Mouse (Mus musculus) adrenal gland, adult 18-20 months (tissue): ENCODE data around the gene Gpr68. TPM values are rescaled to one million over a fixed set of nuclear protein-coding genes. Genes with fewer than 3 reads are reported as not detected.

ENCODE experiments used
- DNase-seq, 2 experiments: peaks; one replicate each; pipeline ENCODE4 v3.0.0; 2021 to 2022; ENCODE audit warnings: low spot score in 2 of 2
- total RNA-seq, 2 experiments: library from RNA; stranded (reverse); gene quantifications; 1 replicate in 1 of 2; 2 replicates in 1 of 2; pipeline ENCODE4 v1.2.3; 2021

Gpr68 gene
- total RNA-seq, 2 experiments from 2014 or later = 1.1 to 1.9 TPM

DNA sequence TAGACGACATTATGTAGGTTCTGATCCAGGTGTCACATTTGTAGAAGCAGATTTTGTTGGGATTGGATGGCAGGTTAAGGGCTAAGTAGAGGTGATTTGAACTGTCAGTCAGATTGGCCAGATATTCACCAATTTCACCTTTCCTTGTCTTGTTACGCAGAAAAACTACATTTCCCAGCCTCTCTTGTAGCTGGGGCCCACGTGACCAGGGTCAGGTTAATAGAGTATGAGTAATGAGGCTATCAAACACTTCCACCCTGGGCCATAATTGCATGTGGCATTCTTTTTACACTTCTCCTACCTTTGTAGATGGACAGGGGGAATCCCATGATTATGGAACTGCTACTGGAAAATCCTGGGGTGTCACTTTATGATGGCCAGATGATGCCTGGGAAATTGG lies 34.4 kb downstream of the Gpr68 start:
- no peak for DNase-seq

DNA sequence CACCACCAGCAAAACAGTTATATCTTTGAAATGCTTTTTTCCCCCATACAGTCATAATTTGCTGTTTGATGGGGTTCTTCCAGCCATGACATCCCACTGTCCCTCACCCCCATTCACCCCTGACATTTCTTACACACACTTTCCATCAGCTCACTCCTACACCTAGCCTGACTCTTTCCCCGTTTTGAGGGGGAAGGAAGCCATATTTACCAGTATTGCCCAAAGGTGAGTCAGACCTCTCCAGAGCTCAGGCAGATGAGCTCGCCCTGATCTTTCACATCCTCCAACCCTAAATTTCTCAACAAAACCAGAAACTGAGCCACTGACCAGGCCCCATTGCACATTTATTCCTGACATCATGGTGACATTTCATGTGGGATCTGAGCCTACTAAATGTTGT lies 36.2 kb downstream of the Gpr68 start:
- no peak for DNase-seq

DNA sequence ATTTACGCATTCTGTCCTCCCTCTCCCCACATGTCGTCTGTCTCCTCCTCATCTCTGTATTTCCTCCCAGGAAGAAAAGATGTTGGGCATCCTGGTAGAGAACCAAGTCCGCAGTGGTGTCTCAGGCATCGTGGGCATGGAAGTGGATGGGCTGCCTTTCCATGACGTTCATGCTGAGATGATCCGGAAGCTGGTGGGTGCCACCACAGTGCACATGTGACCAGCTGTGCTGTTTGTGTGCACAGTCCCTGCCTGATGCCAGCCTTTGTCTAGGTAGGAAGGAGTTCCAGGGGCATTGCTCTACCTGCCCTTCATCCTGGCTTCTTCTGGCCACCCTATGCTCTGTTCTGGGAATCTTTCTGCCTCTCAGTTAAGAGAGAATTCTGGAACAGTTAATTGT lies 36.8 kb downstream of the Gpr68 start:
- no peak for DNase-seq

DNA sequence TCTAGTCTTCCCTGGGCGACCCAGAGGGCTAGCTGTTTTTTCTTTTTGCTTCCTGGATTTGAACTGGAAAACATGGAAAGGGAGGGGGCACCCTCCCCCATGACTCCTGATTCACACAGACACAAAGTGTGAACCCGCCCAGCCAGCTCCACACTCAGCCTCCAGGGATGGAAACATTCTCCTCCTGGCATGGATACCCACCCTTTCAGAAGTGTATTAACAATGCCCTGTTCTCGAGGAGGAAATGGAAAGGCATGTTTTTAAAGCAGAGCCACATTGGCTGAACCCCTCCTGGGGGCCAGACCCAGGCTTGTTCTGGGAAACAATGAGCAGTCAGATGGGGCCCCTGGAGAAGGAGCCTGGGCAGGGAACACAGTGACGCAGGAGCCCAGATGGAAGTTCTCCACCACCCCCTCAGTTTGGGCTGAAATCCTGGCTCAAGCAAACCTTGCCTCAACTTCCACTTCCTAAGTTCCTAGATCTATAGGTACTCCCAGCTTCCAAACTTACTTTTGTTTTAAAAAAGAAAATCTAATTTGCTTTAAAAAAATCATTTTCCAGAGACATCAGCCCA lies 39.9 kb downstream of the Gpr68 start:
- DNase-seq = no peak

DNA sequence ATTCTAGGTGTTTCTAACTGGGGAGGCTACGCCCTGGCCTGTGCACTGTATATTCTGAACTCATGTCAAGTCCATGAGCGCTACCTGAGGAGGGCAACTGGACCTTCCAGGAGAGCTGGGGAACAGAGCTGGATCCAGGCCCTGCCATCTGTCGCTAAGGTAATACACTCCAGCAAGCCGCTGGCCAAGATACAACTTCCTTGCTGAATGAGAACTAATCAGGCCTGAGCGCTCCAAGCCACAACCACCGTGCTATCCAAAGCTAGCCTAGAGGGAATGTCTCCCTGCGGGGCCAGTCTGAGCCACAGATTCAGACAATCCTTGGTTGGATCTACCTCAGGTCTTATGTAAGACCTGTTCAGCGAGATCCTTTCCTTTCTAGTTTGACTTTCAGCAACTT lies 40.9 kb downstream of the Gpr68 start:
- DNase-seq = no peak

DNA sequence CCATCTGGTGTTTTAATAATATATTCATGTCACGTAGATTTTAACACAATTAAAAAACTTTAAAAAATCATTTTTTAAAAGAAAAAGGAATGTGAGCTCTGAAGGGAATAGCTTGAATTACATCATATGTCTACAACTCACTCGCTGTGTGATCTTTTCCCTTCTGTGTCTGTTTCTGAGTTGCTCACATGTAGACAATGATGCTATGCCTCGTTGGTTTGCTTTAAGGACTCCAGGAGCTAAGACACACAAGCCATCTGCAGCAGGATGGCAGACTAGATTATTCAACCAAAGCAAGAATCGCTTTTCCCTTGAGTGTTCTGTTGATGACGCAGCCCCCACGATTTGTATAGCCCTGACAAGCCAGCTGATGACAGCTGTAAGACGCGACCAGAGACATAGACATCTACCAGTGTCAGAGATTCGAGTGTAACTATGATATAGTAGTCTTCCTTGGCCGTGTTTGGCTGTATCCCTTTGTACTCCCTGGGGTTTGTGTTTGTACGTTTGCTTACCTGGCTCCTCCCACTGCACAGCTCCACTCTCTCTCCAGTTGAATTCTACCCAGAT lies 42.4 kb downstream of the Gpr68 start:
- DNase-seq = no peak

DNA sequence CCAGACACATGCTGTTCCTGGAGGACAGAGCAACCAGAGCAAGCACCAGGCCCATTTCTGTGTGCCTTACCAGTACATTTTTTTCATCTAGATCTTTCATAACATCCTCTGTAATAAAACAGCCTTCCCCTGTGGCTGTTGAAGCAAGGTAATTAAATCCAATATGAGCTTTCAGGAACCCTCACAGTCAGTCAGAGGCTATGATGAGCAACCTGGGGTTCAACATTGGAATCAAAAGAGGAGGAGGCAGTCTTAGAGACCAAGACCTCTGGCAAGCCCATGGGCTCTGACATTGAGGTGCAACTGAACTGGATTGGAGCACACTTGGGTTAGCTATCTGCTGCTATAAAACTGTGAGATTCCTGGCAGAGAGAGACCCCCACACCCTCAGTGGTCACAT lies 42.9 kb downstream of the Gpr68 start:
- no peak for DNase-seq

DNA sequence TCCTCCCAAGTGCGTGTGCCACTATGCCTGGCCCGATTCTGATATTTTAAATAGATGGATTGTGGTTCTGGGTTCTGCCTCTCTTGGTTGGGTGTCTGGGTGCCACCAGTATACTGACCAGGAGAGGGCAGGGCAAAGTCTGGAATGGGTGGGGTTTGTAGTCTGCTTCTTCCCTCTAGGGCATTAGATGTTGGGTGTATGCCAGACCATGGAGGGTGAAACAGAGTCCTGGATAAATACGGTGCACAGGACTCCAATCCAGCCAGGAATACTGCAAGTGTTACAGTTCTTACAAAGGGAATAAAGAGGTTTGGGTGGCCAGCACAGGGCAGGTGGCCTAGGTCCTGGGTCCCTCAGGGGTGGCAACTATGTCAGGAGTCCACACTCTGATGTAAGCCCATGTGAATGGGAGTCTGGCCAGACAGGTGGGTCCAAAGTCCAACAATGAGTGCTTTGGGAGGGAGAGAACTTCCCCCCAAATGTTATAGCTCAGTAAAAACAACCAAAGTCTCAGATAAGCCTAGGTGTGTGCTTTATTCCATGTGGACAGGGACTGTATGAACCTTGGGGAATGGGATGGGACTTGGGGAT lies 45.0 kb downstream of the Gpr68 start:
- no peak for DNase-seq

DNA sequence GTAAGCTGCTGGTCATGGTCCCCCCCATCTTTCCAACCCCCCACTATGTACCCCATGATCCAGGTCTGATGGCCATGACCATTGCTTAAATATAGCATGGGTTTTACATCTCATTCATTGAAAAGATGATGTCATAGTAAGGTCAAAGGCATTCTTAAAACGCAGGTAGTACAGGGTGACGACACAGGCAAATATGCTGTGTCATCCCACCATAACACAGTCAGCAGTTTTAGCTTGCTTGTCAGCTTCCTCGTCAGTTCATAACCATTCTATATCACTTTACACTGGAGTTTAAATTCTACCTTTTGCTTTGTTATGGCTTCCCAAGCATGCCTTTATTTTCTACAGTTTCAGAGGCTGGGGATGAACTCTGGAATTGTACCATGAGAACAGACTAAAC lies 45.7 kb downstream of the Gpr68 start:
- no peak for DNase-seq

DNA sequence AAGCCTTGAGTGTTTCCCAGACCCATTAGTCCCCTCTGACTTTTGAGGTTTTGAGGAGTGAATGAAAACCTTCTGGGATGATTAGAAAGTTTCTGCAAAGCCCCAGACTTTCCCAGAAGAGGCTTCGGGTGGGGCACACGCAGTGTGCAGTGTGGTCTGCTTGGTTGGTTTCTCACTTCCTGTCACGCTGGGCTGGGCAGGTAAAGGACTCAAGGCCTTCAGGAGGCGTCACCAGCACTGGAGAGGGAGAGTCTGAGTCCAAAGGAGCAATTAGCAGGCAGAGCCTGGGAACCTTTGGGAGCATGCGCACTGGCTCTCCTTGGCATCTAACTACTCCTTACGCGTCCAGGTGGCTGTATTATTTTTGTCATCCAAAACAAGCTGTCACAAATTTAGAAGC lies 50.2 kb downstream of the Gpr68 start:
- no peak for DNase-seq

DNA sequence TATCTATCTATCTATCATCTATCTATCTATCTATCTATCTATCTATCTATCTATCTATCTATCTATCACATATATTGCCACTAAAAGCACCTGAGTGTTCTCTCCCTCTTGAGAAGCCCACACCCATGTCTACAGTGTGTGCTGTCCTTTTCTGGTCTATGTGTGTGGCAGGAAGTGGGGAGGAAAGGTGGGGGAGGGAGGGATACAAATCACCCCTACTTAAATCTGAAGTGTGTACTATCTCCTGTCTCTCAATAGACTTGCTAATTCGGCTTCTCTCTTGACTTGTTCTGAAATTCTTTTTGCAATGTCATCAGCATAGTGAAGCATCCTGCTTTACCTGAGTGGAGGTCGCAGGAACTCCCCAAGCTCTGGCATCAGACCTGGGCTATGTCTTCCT lies 51.7 kb downstream of the Gpr68 start:
- DNase-seq = no peak

DNA sequence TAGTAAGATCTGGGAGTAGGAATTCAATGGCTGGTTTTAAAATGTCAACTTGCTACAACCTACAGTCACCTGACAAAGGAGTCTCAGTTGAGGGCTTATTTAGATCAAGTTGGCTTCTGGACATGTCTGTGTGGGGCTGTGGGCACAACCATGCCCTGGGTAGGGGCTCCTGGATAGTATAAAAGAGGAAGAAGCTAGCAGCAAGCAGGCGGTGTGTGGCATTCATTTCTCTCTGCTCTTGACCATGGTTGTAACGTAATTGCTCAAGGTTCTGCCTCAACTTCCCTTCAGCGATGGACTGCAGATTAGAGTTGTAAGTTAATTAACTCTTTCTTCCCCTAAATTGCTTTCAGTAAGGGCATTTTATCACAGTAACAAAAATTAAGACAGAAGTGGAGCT lies 55.6 kb downstream of the Gpr68 start:
- DNase-seq = no peak

DNA sequence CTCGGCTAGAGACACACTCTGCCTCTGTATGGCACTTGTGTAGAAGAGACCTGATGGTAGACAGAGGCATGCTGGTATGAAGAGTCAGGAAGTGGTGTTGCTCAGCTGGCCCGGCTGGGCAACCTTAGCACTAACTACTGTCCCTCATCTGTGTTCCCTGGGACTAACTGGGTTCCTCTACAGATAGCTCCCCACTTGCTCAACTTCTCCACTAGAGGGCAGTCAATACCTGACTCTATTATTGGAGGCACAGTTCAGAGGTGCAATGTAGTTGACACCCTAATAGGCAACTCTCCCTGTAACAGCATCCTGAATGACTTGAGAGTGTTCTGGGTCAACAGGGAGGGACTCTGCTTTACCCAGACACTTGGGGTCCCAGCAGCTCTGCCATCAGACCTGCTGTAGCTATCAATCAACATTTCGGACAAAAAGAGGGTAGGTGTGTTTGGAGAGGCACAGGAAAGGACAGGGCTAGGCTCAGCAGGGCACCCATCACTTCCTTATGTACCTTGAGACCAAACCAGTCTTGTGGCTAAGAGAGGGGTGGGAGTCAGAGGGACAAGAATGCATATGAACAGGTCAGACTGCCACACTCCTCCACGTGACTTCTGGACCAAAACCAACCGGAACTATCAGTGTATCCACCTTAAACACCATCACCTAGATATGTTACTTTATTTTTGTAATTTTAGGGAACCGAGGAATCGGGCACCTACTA lies 58.4 kb downstream of the Gpr68 start:
- DNase-seq = peak in 1 of 2 experiments; percentile 24

DNA sequence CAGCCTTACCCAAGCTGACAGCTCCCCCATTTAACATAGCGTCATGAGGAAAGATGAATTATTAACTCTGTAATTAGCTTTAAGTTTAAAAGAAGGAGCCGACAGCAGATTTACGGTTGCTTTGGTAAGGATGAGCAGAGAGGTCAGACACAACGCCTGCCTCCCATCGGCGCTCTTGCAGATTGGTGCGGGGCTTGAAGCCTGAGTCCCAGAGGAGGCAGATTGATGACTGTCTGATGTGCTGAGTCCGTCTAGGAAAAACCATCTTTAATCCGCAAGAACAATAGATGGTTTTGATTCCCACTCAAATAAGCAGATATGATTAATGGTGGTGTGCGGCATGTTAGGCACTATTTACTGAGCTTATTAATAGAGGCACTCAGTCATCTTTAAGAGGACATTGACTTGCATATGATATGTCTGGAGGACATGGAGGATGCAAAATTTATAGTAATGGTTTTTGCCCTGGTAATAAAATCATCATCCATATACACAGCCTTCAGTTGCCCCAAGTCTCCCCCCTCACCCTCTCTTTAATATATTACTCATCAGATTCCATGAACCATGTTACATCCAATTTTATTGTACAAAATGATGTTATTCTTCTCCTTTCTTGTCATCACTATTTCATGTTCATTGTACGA lies 60.4 kb downstream of the Gpr68 start:
- DNase-seq = no peak

DNA sequence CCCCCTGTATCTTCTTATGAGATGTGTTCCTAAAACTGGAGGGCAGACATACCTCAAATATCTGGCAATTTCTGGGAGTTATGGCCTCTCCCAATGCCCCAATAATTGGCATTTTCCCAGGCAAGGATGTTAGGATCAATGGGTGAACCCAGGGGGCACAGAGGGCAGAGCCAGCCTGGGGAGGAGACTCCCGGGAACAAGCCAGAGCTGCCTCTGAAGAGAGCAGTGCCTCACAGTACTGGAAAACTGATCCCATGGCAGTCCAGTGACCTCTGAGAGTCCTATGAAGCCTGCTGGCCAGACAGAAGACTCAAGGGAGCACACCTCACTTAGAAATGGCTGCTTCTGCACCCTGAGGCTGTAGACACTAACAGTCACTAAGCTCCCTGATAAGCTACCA lies 61.4 kb downstream of the Gpr68 start:
- DNase-seq = no peak

DNA sequence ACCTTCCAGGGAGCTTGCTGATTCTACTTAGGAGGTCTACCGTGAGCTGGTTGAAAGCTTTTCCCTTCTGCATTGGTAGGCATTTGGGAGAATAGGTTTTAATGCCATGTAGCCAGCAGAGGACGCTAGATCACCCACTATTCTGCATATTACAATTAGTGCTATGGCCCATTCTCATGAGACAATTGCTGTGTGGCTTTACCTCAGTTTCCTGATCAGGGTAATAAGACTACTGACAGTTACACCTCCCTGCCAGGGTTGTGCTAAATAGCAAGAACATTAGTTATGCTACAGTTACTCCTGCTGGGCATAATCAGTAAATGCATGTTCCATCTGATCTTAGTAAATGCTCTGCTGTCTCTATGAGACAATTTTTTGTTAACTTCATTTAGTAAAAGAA lies 62.2 kb downstream of the Gpr68 start:
- no peak for DNase-seq

DNA sequence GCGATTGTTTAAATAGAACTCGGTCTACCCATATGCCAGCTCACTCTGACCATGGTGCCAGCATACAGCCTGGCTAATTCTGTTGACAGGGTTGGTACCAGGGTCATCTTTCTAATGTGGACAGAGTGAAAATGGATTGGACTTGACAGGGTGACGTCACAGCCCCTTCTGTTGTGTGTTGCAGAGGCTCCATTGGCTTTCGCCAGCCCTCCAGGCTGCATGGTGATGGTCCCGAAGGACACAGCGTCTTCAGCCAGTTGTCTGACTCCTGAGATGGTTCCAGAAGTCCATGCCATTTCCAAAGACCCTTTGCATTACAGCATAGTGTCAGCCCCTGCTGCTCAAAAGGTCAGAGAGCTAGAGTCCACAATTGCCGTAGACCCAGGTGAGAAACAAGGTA lies 63.5 kb downstream of the Gpr68 start:
- no peak for DNase-seq

DNA sequence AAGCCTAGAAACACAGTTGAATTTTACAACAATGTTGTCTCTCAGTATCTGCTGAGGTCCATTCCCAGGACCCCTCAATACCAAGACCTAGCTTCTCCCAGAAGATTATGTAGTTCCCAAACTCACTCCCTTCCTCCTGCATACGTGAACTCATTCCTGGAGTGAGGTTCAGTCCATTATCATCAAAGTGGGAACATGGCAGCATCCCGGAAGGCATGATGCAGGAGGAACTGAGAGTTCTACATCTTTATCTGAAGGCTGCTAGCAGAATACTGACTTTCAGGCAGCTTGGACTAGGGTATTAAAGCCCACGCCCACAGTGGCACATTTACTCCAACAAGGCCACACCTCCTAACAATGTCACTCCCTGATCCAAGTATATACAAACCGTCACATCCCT lies 64.8 kb downstream of the Gpr68 start:
- DNase-seq = no peak

DNA sequence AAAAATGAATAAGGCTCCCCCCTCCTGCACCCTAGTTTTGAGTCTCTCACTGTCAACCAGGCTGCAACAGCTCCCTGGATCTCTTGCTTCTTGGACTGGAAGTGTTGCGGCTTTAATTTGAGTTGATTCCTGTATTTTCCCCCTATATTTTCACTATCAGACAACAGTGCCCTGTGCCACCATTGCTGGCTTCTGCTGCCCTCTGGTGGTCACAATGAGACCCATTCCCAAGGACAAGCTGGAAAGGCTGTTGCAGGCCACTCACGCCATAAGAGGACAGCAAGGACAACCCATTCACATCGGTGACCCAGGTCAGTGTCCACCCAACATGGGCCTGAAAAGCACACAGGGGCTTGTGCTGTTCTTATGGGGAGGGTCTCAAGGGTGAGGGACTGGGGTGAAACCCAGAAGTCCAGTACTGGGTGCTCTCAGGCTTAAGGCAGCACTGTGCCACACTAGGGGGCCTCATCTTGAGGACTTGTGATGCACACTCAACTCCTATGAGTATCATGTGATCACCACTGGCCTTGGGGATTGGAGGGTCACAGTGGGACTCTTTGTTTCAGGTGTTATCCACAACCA lies 66.7 kb downstream of the Gpr68 start:
- peak; percentile 81 to 88 for DNase-seq

DNA sequence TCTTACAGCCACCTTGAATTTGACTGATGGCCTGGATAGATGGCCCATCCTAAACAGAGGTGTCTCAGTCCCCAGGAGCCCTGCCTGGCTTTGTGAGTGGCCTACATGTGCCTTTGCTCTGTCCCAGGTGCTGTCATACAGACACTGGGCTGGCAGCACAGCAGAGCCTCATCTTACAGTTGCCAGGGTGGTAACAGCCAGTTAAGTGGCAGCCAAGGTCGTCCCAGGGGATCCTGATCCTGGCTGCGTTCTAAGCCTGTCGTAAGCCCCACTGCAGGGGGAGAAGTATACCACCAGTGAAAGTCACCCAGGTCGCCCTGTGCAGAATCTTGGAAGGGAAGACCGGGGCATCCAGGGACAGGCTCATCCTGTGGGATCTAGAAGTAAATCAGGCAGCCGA lies 68.1 kb downstream of the Gpr68 start:
- DNase-seq = no peak

DNA sequence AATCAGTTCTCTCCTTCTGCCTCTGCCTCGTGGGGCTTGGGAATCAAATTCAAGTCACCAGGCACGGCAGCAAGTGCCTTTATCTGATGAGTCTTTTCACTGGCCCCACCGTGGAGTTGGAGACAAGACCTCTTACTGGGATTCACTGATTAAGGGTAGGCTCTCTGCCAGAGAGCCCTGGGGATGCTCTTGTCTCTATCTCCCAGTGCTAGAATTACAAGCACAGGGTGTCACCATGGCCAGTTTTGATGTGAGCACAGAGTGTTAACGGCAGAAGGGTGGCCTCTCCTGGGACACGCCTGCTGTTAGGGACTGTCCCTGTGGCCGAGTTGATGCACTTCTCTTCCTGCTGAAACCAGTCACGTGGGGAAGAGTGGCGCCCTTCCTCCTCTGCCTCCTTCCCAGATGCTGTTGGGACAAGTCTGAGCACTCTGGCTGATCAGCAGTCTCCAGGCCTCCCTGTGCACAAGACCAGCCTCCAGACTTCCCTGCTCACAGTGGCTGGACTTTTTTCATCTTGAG lies 68.9 kb downstream of the Gpr68 start:
- no peak for DNase-seq
